Mouse (Mus musculus): ENCODE measurements around the gene Nudt16.

DNA sequence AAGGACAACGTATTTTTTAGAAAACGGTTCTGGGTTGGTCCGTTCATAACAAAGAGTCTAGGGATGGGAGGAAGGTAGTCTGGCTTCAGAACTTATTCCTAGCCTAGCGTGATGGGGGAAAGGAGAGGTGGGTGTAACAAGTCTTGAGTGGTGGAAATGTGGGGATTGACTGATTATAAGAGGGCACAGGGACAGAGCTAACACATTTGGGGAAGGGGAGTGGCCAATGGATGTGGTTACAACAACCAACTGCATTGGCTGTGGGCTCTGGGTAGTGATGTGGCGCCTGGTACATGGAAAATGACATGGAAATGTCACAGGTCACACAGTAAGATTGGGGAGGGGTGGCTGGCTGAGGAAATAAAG lies 361 bp upstream of the Nudt16 start:
- TF ChIP-seq CTCF (IDR thresholded peaks at IDR 0.05; ENCODE audit: low read depth, low read length) = no peak
- TF ChIP-seq POLR2A (IDR thresholded peaks at IDR 0.05; ENCODE audit: extremely low read depth, insufficient read depth, low read length) = no peak

Measured in liver, adult 2 months (tissue).